Mouse (Mus musculus) embryonic facial prominence, embryonic 13.5 days (tissue): Measurements from ENCODE around the gene Kdm5b. TPM values are rescaled to one million over a fixed set of nuclear protein-coding genes. Genes with fewer than 3 reads are reported as not detected.

Experiments used
- ATAC-seq: fragments of 200-750 bp; cut with Nextera tagmentation; 2 replicates; pipeline ENCODE4 v1.8.0; 2017; ENCODE audit warnings: low read depth; ENCODE audit not compliant: insufficient number of reproducible peaks, insufficient read depth, low FRiP score, low TSS enrichment
- H3K27ac ChIP-seq: fragments of 300-500 bp; sonication (generic); 2 replicates; pipeline ENCODE4 v1.5.1; 2015; ENCODE audit warnings: moderate library complexity, mild to moderate bottlenecking, inconsistent platforms
- H3K27me3 ChIP-seq: fragments of 300-500 bp; sonication (generic); 2 replicates; pipeline ENCODE4 v1.6.1; 2015; ENCODE audit warnings: mild to moderate bottlenecking, inconsistent platforms
- H3K36me3 ChIP-seq: fragments of 300-500 bp; sonication (generic); 2 replicates; pipeline ENCODE4 v1.6.1; 2015; ENCODE audit warnings: mild to moderate bottlenecking, inconsistent platforms
- H3K4me1 ChIP-seq: fragments of 300-500 bp; sonication (generic); 2 replicates; pipeline ENCODE4 v1.6.1; 2015; ENCODE audit warnings: inconsistent platforms
- H3K4me2 ChIP-seq: fragments of 300-500 bp; sonication (generic); 2 replicates; pipeline ENCODE4 v1.6.1; 2015; ENCODE audit warnings: moderate library complexity, mild to moderate bottlenecking, inconsistent platforms
- H3K4me3 ChIP-seq: fragments of 300-500 bp; sonication (generic); 2 replicates; pipeline ENCODE4 v1.5.1; 2015; ENCODE audit warnings: mild to moderate bottlenecking, inconsistent platforms
- H3K9ac ChIP-seq: fragments of 300-500 bp; sonication (generic); 2 replicates; pipeline ENCODE4 v1.6.1; 2015; ENCODE audit warnings: mild to moderate bottlenecking, inconsistent platforms
- H3K9me3 ChIP-seq: fragments of 300-500 bp; sonication (generic); 2 replicates; pipeline ENCODE4 v1.6.1; 2016; ENCODE audit warnings: inconsistent platforms
- WGBS: fragments of 180-500 bp; shearing (Covaris S2); methylation state at CpG from one replicate; pipeline ENCODE4 v1.1.7; 2015; ENCODE audit warnings: mixed read lengths; 5-methylcytosine and 5-hydroxymethylcytosine counted together
- polyA plus RNA-seq: library from polyadenylated mRNA; unstranded; fragments of >200 nt; fragmentation: Nextera tagmentation; extraction: Ambion mirVana; gene quantifications from 2 replicates; pipeline ENCODE4 v1.2.1, GENCODE M21; 2015

Gene Kdm5b
- polyA plus RNA-seq, 1 experiment from 2014 or later, result 88.9 TPM

- Histone ChIP-seq H3K4me3 (no peak overlapping the region), H3K9ac (peak overlapping the region; percentile 51; the same call in 1 of the 2 replicates), H3K4me2 (no peak overlapping the region), H3K27ac (no peak overlapping the region), H3K36me3 (peaks cover 37% of the 10 kb centered on the region), H3K9me3 (no peaks in the 10 kb centered on the region), H3K4me1 (peaks cover 12% of the 10 kb centered on the region), H3K27me3 (no peaks in the 10 kb centered on the region)
- no peak for ATAC-seq
- WGBS, result 87% methylated on average over 3 of the region's 3 CpGs
These were observed 76.3 kb downstream of the Kdm5b start for GRCm38 (mm10) chr1:134636245-134636644.

- Histone ChIP-seq H3K27ac (no peak overlapping the region), H3K4me2 (no peak overlapping the region), H3K27me3 (peaks cover under 1% of the 10 kb centered on the region; the same call in 1 of the 2 replicates), H3K4me1 (peaks cover 12% of the 10 kb centered on the region), H3K9me3 (no peaks in the 10 kb centered on the region), H3K4me3 (no peak overlapping the region), H3K36me3 (peaks cover 32% of the 10 kb centered on the region), H3K9ac (no peak overlapping the region)
- no peak for ATAC-seq
- WGBS, result 8% methylated on average over 3 of the region's 3 CpGs
These were observed 76.7 kb downstream of the Kdm5b start for GRCm38 (mm10) chr1:134636684-134637083.

GRCm38 (mm10) chr1:134638041-134638440 is 78.1 kb downstream of the Kdm5b start:
- no peak overlapping the region for H3K27ac ChIP-seq
- H3K9me3 ChIP-seq, result no peaks in the 10 kb centered on the region
- peaks cover 19% of the 10 kb centered on the region for H3K36me3 ChIP-seq
- no peak overlapping the region for H3K9ac ChIP-seq
- peaks cover 12% of the 10 kb centered on the region for H3K4me1 ChIP-seq
- no peak for ATAC-seq
- H3K4me2 ChIP-seq, result no peak overlapping the region
- no peak overlapping the region for H3K4me3 ChIP-seq
- peaks cover 14% of the 10 kb centered on the region for H3K27me3 ChIP-seq
- 30% methylated on average over 3 of the region's 3 CpGs for WGBS

GRCm38 (mm10) chr1:134638522-134638921 is 78.6 kb downstream of the Kdm5b start:
- H3K27ac ChIP-seq, result no peak overlapping the region
- no peaks in the 10 kb centered on the region for H3K9me3 ChIP-seq
- H3K27me3 ChIP-seq, result peaks cover 17% of the 10 kb centered on the region
- WGBS, result 36% methylated on average over 7 of the region's 7 CpGs
- no peak for ATAC-seq
- H3K4me1 ChIP-seq, result peaks cover 12% of the 10 kb centered on the region
- no peak overlapping the region for H3K4me3 ChIP-seq
- no peak overlapping the region for H3K4me2 ChIP-seq
- H3K9ac ChIP-seq, result no peak overlapping the region
- peaks cover 14% of the 10 kb centered on the region for H3K36me3 ChIP-seq

DNA sequence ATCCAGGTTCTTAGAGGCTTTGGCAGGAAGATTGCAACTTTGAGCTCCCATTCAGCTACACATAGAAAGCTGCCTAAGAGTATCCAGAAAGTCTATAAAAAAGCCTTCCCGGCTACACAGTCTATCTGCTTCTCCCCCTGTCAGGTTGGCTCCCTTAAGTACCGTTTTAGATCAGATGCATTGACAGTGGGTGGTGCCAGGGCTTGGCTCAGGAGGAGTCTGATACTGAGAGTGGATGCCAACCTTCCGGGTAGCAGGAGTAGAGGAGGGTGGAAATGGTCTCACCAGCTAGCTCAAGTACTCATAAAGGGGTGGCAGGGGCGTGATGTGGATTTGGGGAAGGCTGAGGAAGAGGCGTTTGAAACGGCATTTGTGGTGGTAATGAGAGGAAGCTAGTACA is 79.5 kb downstream of the Kdm5b start:
- no peak for ATAC-seq
- no peak overlapping the region for H3K4me2 ChIP-seq
- H3K9me3 ChIP-seq, result no peaks in the 10 kb centered on the region
- no peak overlapping the region for H3K9ac ChIP-seq
- H3K27me3 ChIP-seq, result peaks cover 26% of the 10 kb centered on the region
- WGBS, result 81% methylated on average over 6 of the region's 6 CpGs
- H3K36me3 ChIP-seq, result peaks cover 4% of the 10 kb centered on the region; the same call in 1 of the 2 replicates
- no peak overlapping the region for H3K4me3 ChIP-seq
- peaks cover 12% of the 10 kb centered on the region for H3K4me1 ChIP-seq
- H3K27ac ChIP-seq, result no peak overlapping the region

GRCm38 (mm10) chr1:134641507-134641906 is 81.5 kb downstream of the Kdm5b start:
- WGBS, result 27% methylated on average over 3 of the region's 3 CpGs

GRCm38 (mm10) chr1:134643702-134644101 is 83.7 kb downstream of the Kdm5b start:
- H3K9me3 ChIP-seq, result no peaks in the 10 kb centered on the region
- H3K9ac ChIP-seq, result no peak overlapping the region
- peaks cover 69% of the 10 kb centered on the region for H3K27me3 ChIP-seq
- H3K4me2 ChIP-seq, result no peak overlapping the region
- ATAC-seq, result no peak
- 64% methylated on average over 6 of the region's 6 CpGs for WGBS
- peaks cover 20% of the 10 kb centered on the region for H3K4me1 ChIP-seq
- H3K36me3 ChIP-seq, result no peaks in the 10 kb centered on the region
- no peak overlapping the region for H3K27ac ChIP-seq
- H3K4me3 ChIP-seq, result no peak overlapping the region

More at GRCm38 (mm10) chr1:134641507-134641906, 81.5 kb downstream of the Kdm5b start:
- H3K27ac ChIP-seq, result no peak overlapping the region
- H3K36me3 ChIP-seq, result no peaks in the 10 kb centered on the region
- H3K4me1 ChIP-seq, result peaks cover 22% of the 10 kb centered on the region
- no peak overlapping the region for H3K9ac ChIP-seq
- H3K27me3 ChIP-seq, result peaks cover 47% of the 10 kb centered on the region
- no peak for ATAC-seq
- no peak overlapping the region for H3K4me2 ChIP-seq
- no peaks in the 10 kb centered on the region for H3K9me3 ChIP-seq
- no peak overlapping the region for H3K4me3 ChIP-seq

- no peak overlapping the region for H3K9ac ChIP-seq
- 12% methylated on average over 16 of the region's 16 CpGs for WGBS
- H3K27me3 ChIP-seq, result peaks cover 85% of the 10 kb centered on the region
- peak overlapping the region; percentile 57 for H3K4me3 ChIP-seq
- peaks cover 20% of the 10 kb centered on the region for H3K4me1 ChIP-seq
- no peaks in the 10 kb centered on the region for H3K9me3 ChIP-seq
- ATAC-seq, result no peak
- peak overlapping the region; percentile 88 for H3K4me2 ChIP-seq
- no peak overlapping the region for H3K27ac ChIP-seq
- H3K36me3 ChIP-seq, result no peaks in the 10 kb centered on the region
These were observed 85.6 kb downstream of the Kdm5b start for GRCm38 (mm10) chr1:134645408-134646200.

DNA sequence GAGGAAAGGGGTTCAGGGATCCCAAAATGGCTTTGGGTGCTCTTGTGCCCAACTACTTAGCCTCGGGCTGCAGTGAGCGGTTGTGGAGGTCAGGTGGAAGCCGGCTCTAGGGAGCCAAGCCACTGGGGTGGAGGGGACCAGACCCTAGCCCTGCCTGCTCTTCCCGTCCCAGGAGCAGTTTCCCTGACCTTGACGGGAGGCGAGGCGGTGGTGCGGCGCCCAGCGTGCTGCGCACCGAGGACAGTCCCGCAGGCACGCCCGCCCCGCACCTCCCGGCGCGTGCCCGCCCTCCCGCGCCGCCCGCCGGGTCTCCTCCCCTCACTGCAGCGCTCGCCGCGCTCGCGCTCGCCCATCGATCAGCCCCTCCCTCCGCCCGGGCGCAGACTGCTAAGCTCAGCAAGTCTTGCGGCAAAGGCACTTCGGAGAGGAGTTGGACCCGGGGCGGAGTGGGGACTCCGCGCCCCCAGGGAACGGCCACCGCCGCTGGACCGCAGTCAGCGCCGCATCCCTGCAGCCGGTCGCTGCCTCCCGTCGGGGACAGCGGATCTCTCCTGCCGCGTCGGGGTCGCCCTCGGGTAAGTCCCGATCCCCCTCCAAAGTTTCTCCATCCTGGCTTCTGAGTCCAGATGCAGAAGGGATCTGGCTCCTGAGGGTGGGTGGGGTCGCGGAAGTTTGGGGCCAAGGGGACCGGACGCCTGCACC is 86.4 kb downstream of the Kdm5b start, which contains the start of gene Syt2:
Syt2 (plus strand) TSS at position 417 of the 702 bp plus-strand sequence.
- peak within 1 kb of the TSS; percentile 71 for H3K9ac ChIP-seq
- H3K4me1 ChIP-seq, result peaks cover 24% of the 10 kb centered on the region
- H3K4me3 ChIP-seq, result peak within 1 kb of the TSS; percentile 57
- peak within 1 kb of the TSS; percentile 88 for H3K4me2 ChIP-seq
- ATAC-seq, result peak; percentile 67; the same call in 1 of the 2 replicates
- WGBS, result under 1% methylated on average over 53 of the region's 63 CpGs
- H3K27me3 ChIP-seq, result peaks cover 90% of the 10 kb centered on the region
- no peaks in the 10 kb centered on the region for H3K36me3 ChIP-seq
- no peak within 1 kb of the TSS for H3K27ac ChIP-seq
- H3K9me3 ChIP-seq, result no peaks in the 10 kb centered on the region

DNA sequence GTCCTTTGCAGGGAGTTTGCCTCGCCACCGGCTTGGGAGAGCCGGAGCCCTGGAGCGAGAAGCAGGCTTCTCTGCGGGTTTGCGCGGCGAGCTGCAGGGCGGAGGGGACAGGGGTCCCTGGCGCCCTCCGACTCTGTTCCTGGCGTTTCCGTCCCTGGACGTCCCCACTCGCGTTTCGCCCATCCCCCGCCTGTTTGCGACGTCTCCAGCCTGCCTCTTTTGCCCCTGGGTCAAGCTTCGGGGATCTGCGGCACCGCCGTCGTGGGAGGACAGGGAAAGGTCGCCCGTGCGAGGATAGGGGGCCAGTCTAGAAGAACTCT is 87.0 kb downstream of the Kdm5b start:
- Histone ChIP-seq H3K27me3 (peaks cover 88% of the 10 kb centered on the region), H3K4me2 (peak overlapping the region; percentile 88), H3K9me3 (no peaks in the 10 kb centered on the region), H3K4me3 (peak overlapping the region; percentile 57), H3K9ac (peak overlapping the region; percentile 71), H3K4me1 (peaks cover 29% of the 10 kb centered on the region), H3K27ac (no peak overlapping the region), H3K36me3 (no peaks in the 10 kb centered on the region)
- no peak for ATAC-seq
- 2% methylated on average over 28 of the region's 28 CpGs for WGBS

DNA sequence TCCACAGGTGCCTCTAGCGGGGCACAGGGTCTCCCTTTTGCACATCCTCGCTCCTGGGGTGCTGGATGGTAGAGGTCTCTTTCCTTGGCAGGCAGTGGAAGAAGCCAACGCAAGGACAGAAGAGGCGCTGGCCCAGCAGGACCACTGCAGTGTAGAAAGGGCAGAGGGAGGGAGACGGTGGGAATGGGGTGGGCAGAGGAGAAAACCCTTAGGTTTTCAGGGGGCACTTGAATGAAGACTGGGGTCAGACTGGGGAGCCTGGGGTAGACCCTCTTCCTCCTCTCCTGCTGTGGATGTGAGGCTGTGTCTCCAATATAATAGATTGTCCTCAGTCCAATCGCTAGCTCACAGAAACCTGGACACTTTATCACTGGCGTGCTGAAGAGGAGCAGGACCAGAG is 87.6 kb downstream of the Kdm5b start:
- Histone ChIP-seq H3K9ac (no peak overlapping the region), H3K27ac (no peak overlapping the region), H3K4me3 (peak overlapping the region; percentile 57; the same call in 1 of the 2 replicates), H3K27me3 (peaks cover 83% of the 10 kb centered on the region), H3K4me1 (peaks cover 35% of the 10 kb centered on the region), H3K9me3 (no peaks in the 10 kb centered on the region), H3K4me2 (peak overlapping the region; percentile 88; the same call in 1 of the 2 replicates), H3K36me3 (no peaks in the 10 kb centered on the region)
- ATAC-seq, result no peak
- 23% methylated on average over 7 of the region's 7 CpGs for WGBS

DNA sequence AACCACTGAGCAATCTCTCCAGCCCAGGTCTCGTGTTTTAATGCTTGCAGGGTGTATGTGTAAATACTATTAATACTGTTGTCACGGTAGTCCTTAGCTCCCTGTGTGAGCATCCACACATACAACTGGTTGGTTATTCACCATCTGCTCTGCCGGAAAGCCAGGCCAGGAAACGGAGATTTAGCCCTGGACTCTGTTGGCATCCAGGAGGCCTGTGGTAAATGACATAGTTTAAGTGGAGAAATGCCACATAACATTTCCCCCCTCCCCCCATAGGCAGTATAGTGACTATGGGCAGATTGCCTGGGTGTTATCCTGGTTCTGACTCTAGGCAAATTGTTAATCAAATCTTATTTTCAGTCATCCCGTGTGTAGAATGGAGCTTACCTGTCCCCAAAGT is 90.8 kb downstream of the Kdm5b start:
- Histone ChIP-seq H3K4me3 (no peak overlapping the region), H3K36me3 (no peaks in the 10 kb centered on the region), H3K4me1 (peaks cover 38% of the 10 kb centered on the region), H3K27ac (no peak overlapping the region), H3K9ac (no peak overlapping the region), H3K27me3 (peaks cover 61% of the 10 kb centered on the region), H3K4me2 (no peak overlapping the region), H3K9me3 (no peaks in the 10 kb centered on the region)
- WGBS, result 75% methylated on average over 5 of the region's 5 CpGs
- ATAC-seq, result no peak
